Comparison of ENCODE assay signal across 8 mouse cellular contexts in the genomic region with DNA sequence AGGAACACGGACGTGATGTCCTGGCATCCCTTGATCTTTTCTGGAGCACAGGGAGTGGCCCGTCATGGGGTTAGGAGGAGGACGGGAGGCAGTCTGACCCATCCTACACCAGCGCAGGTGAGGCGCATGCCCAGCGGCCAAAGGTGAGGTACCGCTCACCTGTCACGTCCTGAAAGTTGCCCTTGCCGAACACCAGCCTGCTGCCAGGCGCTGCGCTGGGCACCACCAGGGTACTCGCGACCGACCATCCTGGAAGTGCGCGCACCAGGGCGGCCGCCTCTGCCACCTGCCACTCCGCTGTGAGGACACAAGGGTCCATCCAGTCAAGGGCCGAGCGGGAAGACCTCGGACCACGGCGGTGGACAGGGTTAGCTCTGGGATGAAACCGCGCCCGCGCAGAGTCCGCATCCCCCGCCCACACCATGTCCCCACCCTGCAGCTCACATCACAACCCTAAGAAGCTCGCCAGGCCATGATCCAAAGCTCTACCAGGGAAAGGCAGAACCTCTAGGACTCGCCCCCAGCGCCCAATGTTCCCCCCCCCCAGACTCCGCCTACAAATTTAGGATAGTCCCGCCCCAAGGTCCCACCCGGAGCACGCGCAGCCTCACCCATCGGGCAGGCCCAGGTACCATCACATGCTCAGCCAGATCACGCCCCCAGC. TPM values are rescaled to one million over a fixed set of nuclear protein-coding genes. Genes with fewer than 3 reads are reported as not detected.
DNase-seq lines count a peak whose midpoint lies in the region; ATAC-seq lines count a peak whose summit lies in the region.

No protein-coding gene starts in this region.

- ATAC-seq in midbrain, embryonic 15.5 days (replicated peaks), result peak; percentile 19

- peaks cover 34% of the 10 kb centered on the region for H3K36me3 ChIP-seq in midbrain, embryonic 15.5 days (replicated peaks)

- peak overlapping the region; percentile 72 for H3K9ac ChIP-seq in midbrain, embryonic 15.5 days

- H3K27ac ChIP-seq in midbrain, embryonic 15.5 days, result peak overlapping the region; percentile 97

- peak overlapping the region; percentile 74 for H3K4me3 ChIP-seq in midbrain, embryonic 15.5 days

- H3K4me2 ChIP-seq in midbrain, embryonic 15.5 days, result peak overlapping the region; percentile 93

- H3K4me1 ChIP-seq in midbrain, embryonic 15.5 days, result peaks cover 24% of the 10 kb centered on the region

- 17% methylated on average over 41 of the region's 41 CpGs for WGBS in midbrain, embryonic 15.5 days

- DNase-seq in adrenal gland, adult 8-10 months, result peak; percentile 40
- DNase-seq in adrenal gland, postnatal 10 days, result no peak
- DNase-seq in ovary, postnatal 14 days (ENCODE audit: low spot score), result peak; percentile 31
- DNase-seq in ovary, adult 18-20 months (ENCODE audit: low spot score), result no peak
- DNase-seq in gastrocnemius, postnatal 25 days, result peak; percentile 54
- DNase-seq in layer of hippocampus, postnatal 25 days (ENCODE audit: extremely low spot score in 1 of 2, low spot score in 1 of 2), result peak; percentile 17 to 33
- no peak for DNase-seq in adipocyte (ENCODE audit: low spot score)

- no peaks in the 10 kb centered on the region for H3K9me3 ChIP-seq in midbrain, embryonic 15.5 days

- no peaks in the 10 kb centered on the region for H3K27me3 ChIP-seq in midbrain, embryonic 15.5 days (replicated peaks)

RNA-seq across cellular contexts. Expression of a gene that starts 1.0 kb away (rescaled TPM):
- 10 to 100 TPM; 58.4 to 73.9 (median 65.9) TPM for total RNA-seq in adrenal gland, adult 8-10 months (2022)
- total RNA-seq in adrenal gland, postnatal 10 days (2021), result 10 to 100 TPM; 44.4 to 54.2 TPM
- total RNA-seq in gastrocnemius, postnatal 25 days (2021), result 10 to 100 TPM; 12.3 to 13.4 TPM
- 10 to 100 TPM; 69.3 to 91.5 TPM for total RNA-seq in layer of hippocampus, postnatal 25 days (2021)
- polyA plus RNA-seq in midbrain, embryonic 15.5 days (2015; fragmentation: Nextera tagmentation; extraction: Ambion mirVana), result 67.0 and 67.3 TPM in 2 replicates

RNA-seq across cellular contexts. Expression of a gene that starts 2.9 kb away (rescaled TPM):
- total RNA-seq in adrenal gland, adult 8-10 months (2022), result 1 to 10 TPM; 5.7 to 9.0 (median 7.7) TPM
- total RNA-seq in adrenal gland, postnatal 10 days (2021), result 1 to 10 TPM; 3.8 to 5.1 TPM
- total RNA-seq in gastrocnemius, postnatal 25 days (2021), result 1 to 10 TPM; 3.1 to 3.8 TPM
- 10 to 100 TPM; 15.4 to 17.0 TPM for total RNA-seq in layer of hippocampus, postnatal 25 days (2021)
- 18.1 and 19.7 TPM in 2 replicates for polyA plus RNA-seq in midbrain, embryonic 15.5 days (2015; fragmentation: Nextera tagmentation; extraction: Ambion mirVana)

RNA-seq across cellular contexts. Expression of a gene that starts 7.3 kb away (rescaled TPM):
- under 1 TPM in 3 of 4 experiments, not detected in 1; 0.10 to 0.83 (median 0.22) TPM for total RNA-seq in adrenal gland, adult 8-10 months (2022)
- under 1 TPM; 0.18 to 0.42 TPM for total RNA-seq in adrenal gland, postnatal 10 days (2021)
- total RNA-seq in gastrocnemius, postnatal 25 days (2021), result not detected
- 1 to 10 TPM; 4.4 to 4.7 TPM for total RNA-seq in layer of hippocampus, postnatal 25 days (2021)
- 7.0 and 7.5 TPM in 2 replicates for polyA plus RNA-seq in midbrain, embryonic 15.5 days (2015; fragmentation: Nextera tagmentation; extraction: Ambion mirVana)

RNA-seq across cellular contexts. Expression of a gene that starts 12.8 kb away (rescaled TPM):
- total RNA-seq in adrenal gland, adult 8-10 months (2022), result 1 to 10 TPM in 2 of 4 experiments, under 1 TPM in 2; 0.52 to 2.7 (median 1.6) TPM
- total RNA-seq in adrenal gland, postnatal 10 days (2021), result under 1 TPM; 0.33 to 0.58 TPM
- total RNA-seq in gastrocnemius, postnatal 25 days (2021), result under 1 TPM; 0.21 to 0.26 TPM
- total RNA-seq in layer of hippocampus, postnatal 25 days (2021), result under 1 TPM; 0.56 to 0.76 TPM
- polyA plus RNA-seq in midbrain, embryonic 15.5 days (2015; fragmentation: Nextera tagmentation; extraction: Ambion mirVana), result 0.56 and 0.58 TPM in 2 replicates

RNA-seq across cellular contexts. Expression of a gene that starts 28.6 kb away (rescaled TPM):
- total RNA-seq in adrenal gland, adult 8-10 months (2022), result 10 to 100 TPM; 25.6 to 46.9 (median 37.0) TPM
- total RNA-seq in adrenal gland, postnatal 10 days (2021), result 10 to 100 TPM; 34.3 to 44.4 TPM
- 10 to 100 TPM; 14.5 to 15.7 TPM for total RNA-seq in gastrocnemius, postnatal 25 days (2021)
- 10 to 100 TPM; 46.5 to 61.0 TPM for total RNA-seq in layer of hippocampus, postnatal 25 days (2021)
- 88.0 and 91.7 TPM in 2 replicates for polyA plus RNA-seq in midbrain, embryonic 15.5 days (2015; fragmentation: Nextera tagmentation; extraction: Ambion mirVana)

Comparison
In these comparisons a context has a peak if more than half of its experiments do, and no peak if none do; other contexts are left out.
1. DNase-seq: peak in adrenal gland, adult 8-10 months (single experiment), ovary, postnatal 14 days (single experiment), gastrocnemius, postnatal 25 days (single experiment) and layer of hippocampus, postnatal 25 days (2 of 2); none in adrenal gland, postnatal 10 days (single experiment), ovary, adult 18-20 months (single experiment) and adipocyte (single experiment).